Mouse (Mus musculus) testis, adult 2 months (tissue): ENCODE measurements around the gene Lemd1.

Source experiments
- CTCF ChIP-seq: fragments of 200-500 bp; IDR thresholded peaks from 2 replicates; pipeline ENCODE4 v1.5.1; 2012; ENCODE audit warnings: low read depth, mild to moderate bottlenecking, inconsistent platforms, low read length, moderate library complexity; ENCODE audit not compliant: control insufficient read depth, insufficient read depth, insufficient replicate concordance
- POLR2A ChIP-seq: fragments of 200-500 bp; IDR thresholded peaks from 2 replicates; pipeline ENCODE4 v1.6.1; 2012; ENCODE audit warnings: low read depth, mild to moderate bottlenecking, inconsistent platforms, low read length, moderate library complexity; ENCODE audit not compliant: control insufficient read depth

DNA sequence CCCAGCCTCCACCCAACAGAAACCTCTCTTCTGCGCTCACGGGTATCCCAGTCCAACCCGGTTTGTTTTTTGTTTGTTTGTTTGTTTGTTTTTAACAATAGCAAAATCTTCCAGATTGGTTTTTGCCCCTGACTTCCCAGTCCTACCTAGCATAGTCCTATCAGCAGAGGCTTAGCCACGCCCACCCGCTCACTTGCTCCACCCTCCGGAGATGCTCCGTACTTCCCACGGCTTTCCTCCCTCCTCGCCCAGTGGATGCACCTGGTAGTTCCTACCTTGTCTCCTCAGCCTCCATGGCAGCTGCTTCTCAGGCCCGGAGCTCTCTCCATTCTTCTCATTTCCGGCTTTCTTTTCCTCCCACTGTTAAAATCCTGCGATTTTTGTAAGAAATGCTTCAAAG is 42.3 kb downstream of the Lemd1 start:
- TF ChIP-seq CTCF (peak; percentile 40; the same call in 1 of the 2 replicates), POLR2A (no peak)
